Mouse (Mus musculus): ENCODE measurements around the gene Gm10553.
"Not testable (repeated sequence)": the region's sequence is repeated elsewhere in the genome, so short reads cannot be mapped to it uniquely, and the experiment has no call there.

Gm10553 gene

GRCm38 (mm10) chr1:85099864-85100263, at the start of gene Gm10553:
Gene Gm10553, plus strand, starts transcription at chr1:85100164.
- DNase-seq (ENCODE audit: low spot score in 2 of 2), result not testable (repeated sequence)

GRCm38 (mm10) chr1:85071690-85072089, 28.3 kb upstream of the Gm10553 start:
- DNase-seq (ENCODE audit: low spot score in 2 of 2), result not testable (repeated sequence)

- DNase-seq (ENCODE audit: low spot score in 2 of 2), result not testable (repeated sequence)
These were observed 26.9 kb upstream of the Gm10553 start for GRCm38 (mm10) chr1:85073099-85073498.

- not testable (repeated sequence) for DNase-seq (ENCODE audit: low spot score in 2 of 2)
These were observed 15.2 kb upstream of the Gm10553 start for GRCm38 (mm10) chr1:85084803-85085202.

GRCm38 (mm10) chr1:85086211-85086610, 13.8 kb upstream of the Gm10553 start:
- DNase-seq (ENCODE audit: low spot score in 2 of 2), result not testable (repeated sequence)

- not testable (repeated sequence) for DNase-seq (ENCODE audit: low spot score in 2 of 2)
These were observed 7.8 kb upstream of the Gm10553 start for GRCm38 (mm10) chr1:85092169-85092568.

GRCm38 (mm10) chr1:85093011-85093572, 6.9 kb upstream of the Gm10553 start:
- not testable (repeated sequence) for DNase-seq (ENCODE audit: low spot score in 2 of 2)

GRCm38 (mm10) chr1:85099081-85099480, 883 bp upstream of the Gm10553 start:
- DNase-seq (ENCODE audit: low spot score in 2 of 2), result not testable (repeated sequence)

- not testable (repeated sequence) for DNase-seq (ENCODE audit: low spot score in 2 of 2)
These were observed 1.8 kb downstream of the Gm10553 start for GRCm38 (mm10) chr1:85101754-85102153.

GRCm38 (mm10) chr1:85105336-85105735, 5.4 kb downstream of the Gm10553 start:
- DNase-seq (ENCODE audit: low spot score in 2 of 2), result not testable (repeated sequence)

GRCm38 (mm10) chr1:85106013-85106412, 6.0 kb downstream of the Gm10553 start:
- DNase-seq (ENCODE audit: low spot score in 2 of 2), result not testable (repeated sequence)

GRCm38 (mm10) chr1:85109753-85110152, 9.8 kb downstream of the Gm10553 start, which contains the start of gene A530032D15Rik:
Gene A530032D15Rik, minus strand, starts transcription at chr1:85109853.
- not testable (repeated sequence) for DNase-seq (ENCODE audit: low spot score in 2 of 2)

- DNase-seq (ENCODE audit: low spot score in 2 of 2), result not testable (repeated sequence)
These were observed 10.9 kb downstream of the Gm10553 start for GRCm38 (mm10) chr1:85110876-85111275.

- DNase-seq (ENCODE audit: low spot score in 2 of 2), result peak in 1 of 2 experiments; percentile 16
These were observed 11.6 kb downstream of the Gm10553 start for GRCm38 (mm10) chr1:85111572-85111971.

- DNase-seq (ENCODE audit: low spot score in 2 of 2), result not testable (repeated sequence)
These were observed 12.3 kb downstream of the Gm10553 start for GRCm38 (mm10) chr1:85112266-85112665.

GRCm38 (mm10) chr1:85112889-85113288, 12.9 kb downstream of the Gm10553 start:
- DNase-seq (ENCODE audit: low spot score in 2 of 2), result not testable (repeated sequence)

- DNase-seq (ENCODE audit: low spot score in 2 of 2), result not testable (repeated sequence)
These were observed 14.1 kb downstream of the Gm10553 start for GRCm38 (mm10) chr1:85114078-85114477.

GRCm38 (mm10) chr1:85114666-85115402, 14.9 kb downstream of the Gm10553 start:
- peak in 1 of 2 experiments; percentile 44 for DNase-seq (ENCODE audit: low spot score in 2 of 2)

- DNase-seq (ENCODE audit: low spot score in 2 of 2), result not testable (repeated sequence)
These were observed 17.6 kb downstream of the Gm10553 start for GRCm38 (mm10) chr1:85117537-85117936.

- DNase-seq (ENCODE audit: low spot score in 2 of 2), result not testable (repeated sequence)
These were observed 18.4 kb downstream of the Gm10553 start for GRCm38 (mm10) chr1:85118341-85118740.

- DNase-seq (ENCODE audit: low spot score in 2 of 2), result not testable (repeated sequence)
These were observed 21.9 kb downstream of the Gm10553 start for GRCm38 (mm10) chr1:85121841-85122240.

- not testable (repeated sequence) for DNase-seq (ENCODE audit: low spot score in 2 of 2)
These were observed 33.7 kb downstream of the Gm10553 start for GRCm38 (mm10) chr1:85133671-85134070.
